Mouse (Mus musculus) cerebellum, adult 8-10 months (tissue): Measurements from ENCODE around the gene Itpk1.
A peak's percentile ranks its signal among the peaks of the same experiment; 100 is the strongest.

Experiments used
- DNase-seq: peaks from one replicate; pipeline ENCODE4 v3.0.0; 2022

The Itpk1 gene

DNA sequence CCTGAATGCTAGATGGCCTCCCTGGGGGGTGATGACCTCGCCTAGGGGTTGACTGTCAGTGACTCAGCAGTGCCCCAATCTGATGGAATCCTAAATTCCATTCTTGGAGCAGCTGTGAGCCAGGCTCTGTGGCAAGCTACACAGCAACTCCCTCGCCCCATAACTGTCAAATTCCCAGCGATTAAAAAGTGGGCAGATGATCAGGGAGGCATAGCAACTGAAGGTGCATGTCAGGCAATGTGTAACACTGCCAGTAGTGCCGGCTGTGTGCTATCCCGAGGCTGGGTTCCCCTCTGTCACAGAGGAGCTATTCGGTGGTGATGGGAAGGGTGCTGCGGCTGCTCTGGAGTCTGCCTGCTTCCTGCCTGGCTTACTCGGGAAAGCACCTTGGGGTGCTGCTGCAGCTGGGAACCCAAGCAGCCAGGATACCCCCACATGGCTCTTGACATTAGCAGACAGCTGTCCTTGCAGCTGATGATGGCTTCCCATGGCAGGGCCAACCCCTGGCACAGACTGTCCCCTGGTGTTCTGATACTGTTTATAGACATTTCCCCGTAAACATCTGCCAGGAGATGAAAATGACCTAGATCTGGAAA, 118.3 kb downstream of the Itpk1 start:
- DNase-seq = no peak

DNA sequence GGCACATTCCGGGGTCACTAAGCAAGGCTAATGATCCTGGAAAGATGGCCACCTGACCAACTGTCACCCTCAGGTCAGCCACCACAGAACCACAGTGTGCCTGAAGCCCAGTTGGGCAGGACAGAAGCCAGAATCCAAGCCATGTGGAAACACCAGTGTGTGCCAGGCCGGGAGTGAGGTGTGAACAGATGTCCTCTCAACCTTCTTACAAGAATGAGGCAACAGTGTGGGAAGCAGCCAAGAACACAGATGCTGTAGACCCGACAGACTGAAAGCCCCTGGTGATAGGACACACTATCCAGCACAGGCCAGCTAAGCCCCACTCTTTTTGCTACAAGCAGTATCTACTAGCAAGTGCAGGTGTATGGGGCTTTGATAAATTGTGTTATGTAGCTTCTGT, 119.3 kb downstream of the Itpk1 start:
- peak; percentile 53 for DNase-seq

- no peak for DNase-seq
Observed at GRCm38 (mm10) chr12:102582441-102582840, 122.3 kb downstream of the Itpk1 start.

- DNase-seq = no peak
Observed at GRCm38 (mm10) chr12:102581579-102582196, 123.0 kb downstream of the Itpk1 start.

- DNase-seq = peak; percentile 86
Observed at GRCm38 (mm10) chr12:102579041-102579440, 125.7 kb downstream of the Itpk1 start.

DNA sequence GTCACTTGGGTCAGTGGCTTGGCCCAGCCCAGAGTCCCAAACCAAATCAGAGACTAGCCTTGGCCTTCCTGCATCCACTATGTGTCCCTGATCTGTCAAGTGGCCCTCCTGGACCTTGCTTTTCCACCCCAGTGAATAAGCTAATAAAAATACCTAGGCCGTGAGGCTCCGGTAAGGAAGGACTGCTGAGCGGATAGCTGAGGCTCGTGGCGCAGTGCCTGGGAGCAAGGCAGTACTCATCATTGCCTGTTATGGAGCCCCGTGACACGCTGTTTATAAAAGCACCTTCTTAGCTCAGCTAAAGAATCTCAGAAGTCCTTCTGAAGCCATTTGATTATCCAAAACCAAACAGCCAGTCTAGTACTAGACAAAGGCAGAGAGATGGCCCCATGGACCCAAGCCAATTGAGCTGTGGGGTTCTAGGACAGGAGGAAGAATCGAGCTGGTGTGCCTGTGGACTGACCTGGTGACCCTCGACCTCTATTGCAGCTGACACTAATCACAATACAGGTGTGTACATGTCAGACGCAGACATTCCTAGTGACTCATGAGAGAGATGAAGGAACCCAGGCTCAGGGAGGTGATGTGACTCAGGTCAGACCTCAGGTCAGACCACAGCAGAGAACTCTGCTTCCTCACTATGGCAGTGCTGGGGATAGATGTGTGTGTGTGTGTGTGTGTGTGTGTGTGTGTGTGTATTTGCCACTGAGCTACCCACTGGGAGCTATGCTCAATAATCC, 127.9 kb downstream of the Itpk1 start:
- DNase-seq = no peak

DNA sequence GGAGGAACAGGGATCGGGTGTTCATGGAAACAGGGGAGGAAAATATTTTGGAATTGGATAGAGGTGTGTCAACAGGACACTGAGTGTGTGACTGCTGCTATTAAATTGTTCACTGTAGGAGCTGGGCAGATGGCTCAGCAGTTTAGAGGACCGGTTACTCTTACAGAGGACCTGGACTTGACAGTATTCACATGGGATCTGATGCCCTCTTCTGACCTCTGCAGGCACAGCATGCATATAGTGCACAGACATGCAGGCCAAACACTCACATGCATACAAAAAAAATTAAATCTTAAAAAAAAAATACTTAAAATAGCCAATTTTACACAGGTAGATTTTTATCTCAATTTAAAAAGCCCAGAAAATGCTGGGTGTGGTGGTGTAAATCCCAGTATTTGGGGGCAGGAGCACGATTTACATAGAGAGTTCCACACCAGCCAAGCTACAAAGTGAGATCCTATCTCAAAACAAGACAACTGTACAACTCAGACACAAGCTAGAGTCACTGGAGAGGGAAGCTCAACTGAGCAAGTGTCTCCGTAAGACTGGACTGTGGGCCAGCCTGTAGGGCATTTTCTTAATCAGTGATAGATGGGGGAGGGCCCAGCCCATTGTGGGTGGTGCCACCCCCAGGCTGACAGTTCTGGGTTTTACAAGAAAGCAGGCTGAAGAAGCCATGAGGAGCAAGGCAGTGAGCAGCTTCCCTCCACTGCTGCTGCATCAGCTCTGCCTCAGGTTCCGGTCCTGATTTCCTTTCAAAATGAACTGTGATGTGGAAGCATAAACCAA, 129.0 kb downstream of the Itpk1 start:
- DNase-seq = no peak

GRCm38 (mm10) chr12:102573036-102573435, 131.7 kb downstream of the Itpk1 start:
- no peak for DNase-seq

- DNase-seq = no peak
Observed at GRCm38 (mm10) chr12:102571666-102572065, 133.1 kb downstream of the Itpk1 start.

- DNase-seq = no peak
Observed at GRCm38 (mm10) chr12:102570734-102571133, 134.0 kb downstream of the Itpk1 start.

DNA sequence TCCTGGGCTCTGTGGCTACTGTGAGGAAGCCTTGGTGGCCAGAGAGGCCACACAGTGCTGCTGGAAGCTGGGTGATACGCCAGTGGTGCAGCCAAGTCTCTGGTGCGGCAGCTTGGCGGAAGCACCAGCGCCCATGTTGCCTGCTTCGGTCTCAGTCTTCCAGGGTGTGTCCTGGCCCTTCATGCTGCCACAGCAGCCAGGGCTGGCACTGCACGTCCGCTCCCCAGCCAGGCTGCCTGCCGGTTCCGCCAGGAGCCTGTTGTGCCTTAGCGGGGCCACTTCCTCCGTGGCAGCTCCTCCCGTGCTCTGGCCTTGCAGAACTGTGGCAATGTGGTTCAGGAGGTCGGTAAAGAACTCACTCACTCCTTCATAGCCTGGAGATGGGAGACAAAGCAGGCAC, 134.6 kb downstream of the Itpk1 start:
- peak; percentile 52 for DNase-seq

- no peak for DNase-seq
Observed at GRCm38 (mm10) chr12:102568219-102568618, 136.5 kb downstream of the Itpk1 start.

DNA sequence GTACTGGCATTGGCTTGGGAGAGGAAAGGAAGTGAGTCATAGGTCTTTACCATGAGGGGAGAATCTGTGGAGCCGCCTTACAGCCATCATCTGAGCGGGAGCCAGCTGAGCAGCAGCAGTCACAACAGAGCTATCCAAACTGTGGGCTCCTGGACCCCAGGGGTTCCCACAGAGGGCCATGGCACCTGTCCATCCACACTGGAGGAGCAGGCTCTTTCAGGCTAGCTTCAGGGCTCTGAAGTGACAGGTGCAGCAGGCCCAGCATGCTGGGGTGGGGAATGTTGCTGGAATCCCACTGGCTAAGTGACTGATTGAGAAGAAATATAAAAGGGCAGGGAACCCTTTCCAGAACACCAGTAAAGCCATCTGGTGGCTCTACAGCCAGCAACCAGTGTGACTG, 137.8 kb downstream of the Itpk1 start:
- DNase-seq = no peak

DNA sequence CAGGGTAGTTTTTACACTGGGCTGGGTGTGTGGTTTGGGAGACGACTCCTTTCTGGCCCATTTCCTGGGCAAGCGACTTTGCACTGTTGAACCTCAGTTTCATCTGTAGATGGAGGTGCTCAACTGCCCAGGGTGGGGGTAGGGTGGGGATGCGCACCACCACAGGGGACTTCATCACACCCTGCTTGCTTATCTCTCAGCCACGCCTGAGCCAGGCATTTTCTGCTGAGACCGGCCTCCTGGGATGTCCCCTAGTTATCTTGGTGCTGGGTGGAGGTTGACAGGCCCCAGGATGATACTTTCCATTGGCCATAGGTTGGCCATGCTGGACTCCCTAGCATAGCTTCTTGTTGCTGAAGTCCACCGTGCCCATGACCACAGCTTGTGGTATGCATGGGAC, 139.6 kb downstream of the Itpk1 start:
- DNase-seq = no peak

GRCm38 (mm10) chr12:102557372-102557771, 147.4 kb downstream of the Itpk1 start:
- DNase-seq = no peak

- peak; percentile 52 for DNase-seq
Observed at GRCm38 (mm10) chr12:102555850-102556249, 148.9 kb downstream of the Itpk1 start.

- peak; percentile 88 for DNase-seq
Observed at GRCm38 (mm10) chr12:102554721-102555516, 149.8 kb downstream of the Itpk1 start, which contains the start of gene Chga. Gene Chga, plus strand, starts transcription at chr12:102554969.

- DNase-seq = no peak
Observed at GRCm38 (mm10) chr12:102553705-102554275, 150.9 kb downstream of the Itpk1 start.

DNA sequence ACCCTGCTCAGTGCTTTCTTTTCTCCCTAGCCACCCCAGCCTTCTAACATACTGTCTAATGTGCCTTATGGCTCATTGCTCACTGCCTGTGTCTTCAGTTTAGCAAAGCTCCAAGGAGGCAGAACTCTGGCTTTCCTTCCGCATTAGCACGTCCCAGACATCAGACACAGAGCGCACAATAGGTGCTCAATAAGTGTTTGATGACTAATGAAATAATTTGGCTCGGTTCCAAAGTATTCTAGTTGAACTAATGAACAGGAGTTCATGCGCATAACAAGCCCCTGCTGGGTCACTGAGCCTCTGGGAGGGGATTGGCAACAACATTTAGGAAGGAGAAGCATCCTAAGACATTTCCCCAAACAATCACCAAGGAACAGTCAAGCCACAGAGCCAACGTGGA, 152.7 kb downstream of the Itpk1 start:
- no peak for DNase-seq

GRCm38 (mm10) chr12:102551186-102551585, 153.5 kb downstream of the Itpk1 start:
- no peak for DNase-seq

- no peak for DNase-seq
Observed at GRCm38 (mm10) chr12:102550529-102550928, 154.2 kb downstream of the Itpk1 start.

- DNase-seq = no peak
Observed at GRCm38 (mm10) chr12:102545122-102545521, 159.6 kb downstream of the Itpk1 start.
